28 mouse cellular contexts compared by ENCODE assay signal in the genomic region with DNA sequence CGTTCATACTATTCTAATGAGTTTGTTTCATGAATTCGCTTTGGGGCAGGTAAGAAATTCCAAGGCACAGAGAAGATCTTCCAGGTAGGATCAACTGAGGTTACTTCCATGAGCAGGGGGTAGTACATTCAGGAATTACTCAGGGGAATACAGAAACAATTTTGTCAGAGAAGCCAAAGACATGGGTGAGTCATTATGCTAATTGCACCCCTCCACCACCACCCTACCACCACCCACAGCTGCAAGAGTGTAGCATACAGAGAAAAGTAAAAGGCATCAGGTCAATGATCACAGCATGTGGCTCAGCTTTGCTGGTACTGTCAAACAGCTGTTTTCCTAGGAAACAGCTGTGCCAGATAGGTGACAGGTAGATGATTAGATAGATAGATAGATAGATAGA.
"Had no signal": no experiment of that assay in that cellular context is flagged by ENCODE, and none has a peak within 500 bp of the region (broad histone marks: within the 10 kb centered on the region; RNA-seq: fewer than 3 reads in every experiment).

No protein-coding gene starts in this region.

- DNase-seq: cerebellum, adult 9-10 months; cerebellum, adult 9-11 months; cerebellum, postnatal 10 days; cerebellum, postnatal 14 days; cerebellum, postnatal 25 days; cerebellum, postnatal 36 days; embryo, embryonic 11 days; forebrain, postnatal 0 days; gastrocnemius, adult 2 months; gastrocnemius, postnatal 10 days; gastrocnemius, postnatal 14 days; gastrocnemius, postnatal 25 days; gastrocnemius, postnatal 36 days; heart, adult 11 months; heart, adult 18-20 months; heart, adult 2 months had no signal

- H3K4me1 ChIP-seq: embryonic facial prominence, embryonic 10.5 days; embryonic facial prominence, embryonic 12.5 days; embryonic facial prominence, embryonic 13.5 days; embryonic facial prominence, embryonic 15.5 days; forebrain, embryonic 10.5 days; forebrain, embryonic 12.5 days; forebrain, embryonic 13.5 days; forebrain, embryonic 15.5 days; heart, embryonic 10.5 days had no signal

- ATAC-seq: forebrain, embryonic 13.5 days; forebrain, embryonic 14.5 days; forebrain, embryonic 15.5 days; forebrain, embryonic 16.5 days; forebrain, postnatal 0 days had no signal

- H3K4me3 ChIP-seq: embryonic facial prominence, embryonic 10.5 days; embryonic facial prominence, embryonic 12.5 days; embryonic facial prominence, embryonic 13.5 days; embryonic facial prominence, embryonic 15.5 days; erythroblast, embryonic 14.5 days; forebrain, embryonic 10.5 days; forebrain, embryonic 12.5 days; forebrain, embryonic 13.5 days; forebrain, embryonic 15.5 days; gastrocnemius, adult 2 months; heart, adult 2 months; heart, embryonic 10.5 days had no signal
